Mouse (Mus musculus): ENCODE measurements around the gene Rab31. TPM values are rescaled to one million over a fixed set of nuclear protein-coding genes. Genes with fewer than 3 reads are reported as not detected.

Rab31 gene
- polyA plus RNA-seq (2012; rRNA removed) (2.0 and 2.7 TPM in 2 replicates), polyA plus RNA-seq (2014; fragmentation: Nextera tagmentation; extraction: Ambion mirVana) (5.0 and 5.3 TPM in 2 replicates)

GRCm38 (mm10) chr17:65771951-65772934, at the start of gene Rab31:
Rab31 (minus strand) TSS chr17:65772752.
- peaks cover 32% of the 10 kb centered on the region for H3K27me3 ChIP-seq (ENCODE audit: control insufficient read depth, insufficient read depth, low read length)
- TF ChIP-seq EP300 (IDR thresholded peaks at IDR 0.05; ENCODE audit: low read depth): no peak
- no peak for TF ChIP-seq CTCF (IDR thresholded peaks at IDR 0.05; ENCODE audit: low read depth)
- H3K4me3 ChIP-seq (ENCODE audit: insufficient read depth in 1 of 2, low read depth in 2 of 2, low read length in 2 of 2): peak within 1 kb of the TSS; percentile 54 to 57
- no peaks in the 10 kb centered on the region for H3K9me3 ChIP-seq (ENCODE audit: control insufficient read depth, low read length)
- no peaks in the 10 kb centered on the region for H3K36me3 ChIP-seq (replicated peaks; ENCODE audit: control insufficient read depth, insufficient read depth, low read depth)
- DNase-seq (ENCODE audit: low read depth in 3 of 3, low spot score in 3 of 3) (no peak), ATAC-seq (ENCODE audit: insufficient read depth) (peak; percentile 50)
- WGBS (ENCODE audit: insufficient replicate concordance): 1% methylated on average over 73 of the region's 75 CpGs
- peaks cover 0 to 17% of the 10 kb centered on the region in 2 experiments; a peak in 3 of 4 replicates for H3K4me1 ChIP-seq (replicated peaks; ENCODE audit: control insufficient read depth in 2 of 2, insufficient read depth in 2 of 2, low read length in 1 of 2)
- no peak within 1 kb of the TSS for H3K27ac ChIP-seq
- peak within 1 kb of the TSS; percentile 68 for H3K4me2 ChIP-seq (ENCODE audit: low read depth)
- H3K9ac ChIP-seq (replicated peaks): peak within 1 kb of the TSS; percentile 23

- Histone ChIP-seq H3K4me2 (ENCODE audit: low read depth) (no peak overlapping the region), H3K27ac (no peak overlapping the region), H3K4me1 (replicated peaks; ENCODE audit: control insufficient read depth in 2 of 2, insufficient read depth in 2 of 2, low read length in 1 of 2) (no peaks in the 10 kb centered on the region), H3K36me3 (replicated peaks; ENCODE audit: control insufficient read depth, insufficient read depth, low read depth) (peaks cover 11% of the 10 kb centered on the region), H3K4me3 (ENCODE audit: insufficient read depth in 1 of 2, low read depth in 2 of 2, low read length in 2 of 2) (no peak overlapping the region), H3K9ac (replicated peaks) (no peak overlapping the region), H3K9me3 (ENCODE audit: control insufficient read depth, low read length) (no peaks in the 10 kb centered on the region), H3K27me3 (ENCODE audit: control insufficient read depth, insufficient read depth, low read length) (no peaks in the 10 kb centered on the region)
- no peak for ATAC-seq (ENCODE audit: insufficient read depth)
- TF ChIP-seq EP300 (IDR thresholded peaks at IDR 0.05; ENCODE audit: low read depth) (no peak), CTCF (IDR thresholded peaks at IDR 0.05; ENCODE audit: low read depth) (no peak)
- DNase-seq (ENCODE audit: low read depth in 3 of 3, low spot score in 3 of 3): no peak
- 66% methylated on average over 5 of the region's 5 CpGs for WGBS (ENCODE audit: insufficient replicate concordance)
Observed at GRCm38 (mm10) chr17:65820197-65820596, 47.6 kb upstream of the Rab31 start.

GRCm38 (mm10) chr17:65813763-65814162, 41.2 kb upstream of the Rab31 start:
- no peak for TF ChIP-seq CTCF (IDR thresholded peaks at IDR 0.05; ENCODE audit: low read depth)
- no peak for TF ChIP-seq EP300 (IDR thresholded peaks at IDR 0.05; ENCODE audit: low read depth)
- DNase-seq (ENCODE audit: low read depth in 3 of 3, low spot score in 3 of 3) (no peak), ATAC-seq (ENCODE audit: insufficient read depth) (no peak)
- Histone ChIP-seq H3K4me1 (replicated peaks; ENCODE audit: control insufficient read depth in 2 of 2, insufficient read depth in 2 of 2, low read length in 1 of 2) (no peaks in the 10 kb centered on the region), H3K9me3 (ENCODE audit: control insufficient read depth, low read length) (no peaks in the 10 kb centered on the region), H3K27me3 (ENCODE audit: control insufficient read depth, insufficient read depth, low read length) (no peaks in the 10 kb centered on the region), H3K4me3 (ENCODE audit: insufficient read depth in 1 of 2, low read depth in 2 of 2, low read length in 2 of 2) (no peak overlapping the region), H3K36me3 (replicated peaks; ENCODE audit: control insufficient read depth, insufficient read depth, low read depth) (peaks cover 18% of the 10 kb centered on the region), H3K27ac (no peak overlapping the region), H3K9ac (replicated peaks) (no peak overlapping the region), H3K4me2 (ENCODE audit: low read depth) (no peak overlapping the region)
- WGBS (ENCODE audit: insufficient replicate concordance): 73% methylated on average over 8 of the region's 8 CpGs

- Histone ChIP-seq H3K36me3 (replicated peaks; ENCODE audit: control insufficient read depth, insufficient read depth, low read depth) (peaks cover 13% of the 10 kb centered on the region), H3K27me3 (ENCODE audit: control insufficient read depth, insufficient read depth, low read length) (no peaks in the 10 kb centered on the region), H3K4me1 (replicated peaks; ENCODE audit: control insufficient read depth in 2 of 2, insufficient read depth in 2 of 2, low read length in 1 of 2) (no peaks in the 10 kb centered on the region), H3K4me2 (ENCODE audit: low read depth) (no peak overlapping the region), H3K9ac (replicated peaks) (no peak overlapping the region), H3K27ac (no peak overlapping the region), H3K9me3 (ENCODE audit: control insufficient read depth, low read length) (no peaks in the 10 kb centered on the region), H3K4me3 (ENCODE audit: insufficient read depth in 1 of 2, low read depth in 2 of 2, low read length in 2 of 2) (no peak overlapping the region)
- 76% methylated on average over 5 of the region's 5 CpGs for WGBS (ENCODE audit: insufficient replicate concordance)
- TF ChIP-seq CTCF (IDR thresholded peaks at IDR 0.05; ENCODE audit: low read depth) (no peak), EP300 (IDR thresholded peaks at IDR 0.05; ENCODE audit: low read depth) (no peak)
- ATAC-seq (ENCODE audit: insufficient read depth): no peak
- DNase-seq (ENCODE audit: low read depth in 3 of 3, low spot score in 3 of 3): no peak
Observed at GRCm38 (mm10) chr17:65811032-65811431, 38.5 kb upstream of the Rab31 start.

- no peaks in the 10 kb centered on the region for H3K9me3 ChIP-seq (ENCODE audit: control insufficient read depth, low read length)
- no peak for TF ChIP-seq EP300 (IDR thresholded peaks at IDR 0.05; ENCODE audit: low read depth)
- no peak for TF ChIP-seq CTCF (IDR thresholded peaks at IDR 0.05; ENCODE audit: low read depth)
- H3K27ac ChIP-seq: no peak overlapping the region
- no peak for DNase-seq (ENCODE audit: low read depth in 3 of 3, low spot score in 3 of 3)
- H3K4me3 ChIP-seq (ENCODE audit: insufficient read depth in 1 of 2, low read depth in 2 of 2, low read length in 2 of 2): no peak overlapping the region
- no peak for ATAC-seq (ENCODE audit: insufficient read depth)
- H3K27me3 ChIP-seq (ENCODE audit: control insufficient read depth, insufficient read depth, low read length): no peaks in the 10 kb centered on the region
- no peaks in the 10 kb centered on the region for H3K4me1 ChIP-seq (replicated peaks; ENCODE audit: control insufficient read depth in 2 of 2, insufficient read depth in 2 of 2, low read length in 1 of 2)
- no peak overlapping the region for H3K4me2 ChIP-seq (ENCODE audit: low read depth)
- 66% methylated on average over 2 of the region's 2 CpGs for WGBS (ENCODE audit: insufficient replicate concordance)
- H3K9ac ChIP-seq (replicated peaks): no peak overlapping the region
- peaks cover 5% of the 10 kb centered on the region for H3K36me3 ChIP-seq (replicated peaks; ENCODE audit: control insufficient read depth, insufficient read depth, low read depth)
Observed at GRCm38 (mm10) chr17:65806416-65806815, 33.9 kb upstream of the Rab31 start.
